Mouse (Mus musculus) forebrain, embryonic 12.5 days (tissue): Measurements from ENCODE around the gene Supt7l. TPM values are rescaled to one million over a fixed set of nuclear protein-coding genes. Genes with fewer than 3 reads are reported as not detected.

Experiments
- ATAC-seq: fragments of 200-750 bp; cut with Nextera tagmentation; 2 replicates; pipeline ENCODE4 v1.8.0; 2017; ENCODE audit warnings: moderate TSS enrichment; ENCODE audit not compliant: low FRiP score
- H3K27ac ChIP-seq: fragments of 300-500 bp; sonication (generic); 2 replicates; pipeline ENCODE4 v1.5.1; 2016; ENCODE audit warnings: mild to moderate bottlenecking
- H3K27me3 ChIP-seq: fragments of 300-500 bp; sonication (generic); 2 replicates; pipeline ENCODE4 v1.6.1; 2016; ENCODE audit warnings: mild to moderate bottlenecking
- H3K36me3 ChIP-seq: fragments of 300-500 bp; sonication (generic); replicated peaks from 2 replicates; pipeline ENCODE4 v1.6.1; 2016; ENCODE audit warnings: mild to moderate bottlenecking
- H3K4me1 ChIP-seq: fragments of 300-500 bp; sonication (generic); 2 replicates; pipeline ENCODE4 v1.6.1; 2016
- H3K4me2 ChIP-seq: fragments of 300-500 bp; sonication (generic); 2 replicates; pipeline ENCODE4 v1.6.1; 2016; ENCODE audit warnings: mild to moderate bottlenecking, moderate library complexity
- H3K4me3 ChIP-seq: fragments of 300-500 bp; sonication (generic); replicated peaks from 2 replicates; pipeline ENCODE4 v1.5.1; 2016; ENCODE audit warnings: mild to moderate bottlenecking
- H3K9ac ChIP-seq: fragments of 300-500 bp; sonication (generic); 2 replicates; pipeline ENCODE4 v1.6.1; 2016; ENCODE audit warnings: mild to moderate bottlenecking
- H3K9me3 ChIP-seq: fragments of 300-500 bp; sonication (generic); 2 replicates; pipeline ENCODE4 v1.6.1; 2016
- WGBS: fragments of 180-500 bp; shearing (Covaris S2); methylation state at CpG from one replicate; pipeline ENCODE4 v1.1.7; 2016; 5-methylcytosine and 5-hydroxymethylcytosine counted together
- polyA plus RNA-seq: library from polyadenylated mRNA; unstranded; fragments of >200 nt; fragmentation: Nextera tagmentation; extraction: Ambion mirVana; gene quantifications from 2 replicates; pipeline ENCODE4 v1.2.1, GENCODE M21; 2016

Gene Supt7l
- polyA plus RNA-seq, 1 experiment from 2014 or later: 29.8 TPM

DNA sequence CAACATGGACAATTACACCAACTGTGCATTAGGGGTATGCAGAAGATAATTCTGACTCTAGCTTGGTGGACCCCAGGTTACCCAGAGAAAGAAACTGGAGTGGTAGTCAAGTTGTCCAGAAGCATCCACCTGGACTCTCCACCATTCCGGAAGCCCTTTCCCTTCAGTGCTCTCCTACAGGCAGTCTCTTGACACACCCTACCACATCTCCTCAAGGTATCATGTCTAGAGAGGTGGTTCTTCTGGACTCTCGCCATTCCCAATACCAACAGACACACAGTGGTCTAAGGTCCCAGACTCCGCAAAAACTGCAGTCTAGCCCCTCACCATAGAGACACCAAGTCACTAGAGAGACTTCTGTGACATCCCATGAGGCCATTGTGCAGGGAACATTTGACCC is 42.2 kb downstream of the Supt7l start, which contains the start of gene 4930548H24Rik:
Gene 4930548H24Rik (plus strand): TSS at position 301 of the 400 bp plus-strand sequence.
- peaks cover 22% of the 10 kb centered on the region for H3K36me3 ChIP-seq
- H3K9ac ChIP-seq: no peak within 1 kb of the TSS
- whole genome bisulfite sequencing: 96% methylated on average over 3 of the region's 3 CpGs
- no peaks in the 10 kb centered on the region for H3K27me3 ChIP-seq
- H3K4me3 ChIP-seq: no peak within 1 kb of the TSS
- H3K9me3 ChIP-seq: no peaks in the 10 kb centered on the region
- no peak within 1 kb of the TSS for H3K4me2 ChIP-seq
- ATAC-seq: no peak
- no peak within 1 kb of the TSS for H3K27ac ChIP-seq
- H3K4me1 ChIP-seq: no peaks in the 10 kb centered on the region

DNA sequence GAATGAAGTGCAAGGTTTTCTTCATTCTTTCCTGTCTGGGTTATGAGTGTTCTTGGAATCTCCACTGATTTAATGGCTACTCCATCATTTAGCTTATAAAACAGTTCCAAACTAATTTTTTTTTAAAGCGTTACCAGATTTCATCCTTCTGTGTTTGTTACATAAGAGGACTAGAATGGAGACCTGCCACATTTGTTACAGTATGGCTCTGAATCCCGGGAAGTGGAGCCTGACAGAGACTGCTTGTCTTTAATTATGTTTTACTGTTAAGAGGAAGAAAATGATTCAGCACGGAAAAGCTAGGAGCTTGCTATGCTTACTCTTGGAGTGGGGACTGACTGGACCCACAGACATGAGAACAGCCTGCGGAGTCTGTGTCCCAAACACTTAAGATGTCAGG is 47.1 kb downstream of the Supt7l start:
- no peaks in the 10 kb centered on the region for H3K9me3 ChIP-seq
- 97% methylated on average over 4 of the region's 4 CpGs for WGBS
- H3K36me3 ChIP-seq: peaks cover 71% of the 10 kb centered on the region
- H3K4me3 ChIP-seq: no peak overlapping the region
- no peaks in the 10 kb centered on the region for H3K27me3 ChIP-seq
- no peak for ATAC-seq
- no peak overlapping the region for H3K4me2 ChIP-seq
- H3K4me1 ChIP-seq: no peaks in the 10 kb centered on the region
- no peak overlapping the region for H3K27ac ChIP-seq
- no peak overlapping the region for H3K9ac ChIP-seq

DNA sequence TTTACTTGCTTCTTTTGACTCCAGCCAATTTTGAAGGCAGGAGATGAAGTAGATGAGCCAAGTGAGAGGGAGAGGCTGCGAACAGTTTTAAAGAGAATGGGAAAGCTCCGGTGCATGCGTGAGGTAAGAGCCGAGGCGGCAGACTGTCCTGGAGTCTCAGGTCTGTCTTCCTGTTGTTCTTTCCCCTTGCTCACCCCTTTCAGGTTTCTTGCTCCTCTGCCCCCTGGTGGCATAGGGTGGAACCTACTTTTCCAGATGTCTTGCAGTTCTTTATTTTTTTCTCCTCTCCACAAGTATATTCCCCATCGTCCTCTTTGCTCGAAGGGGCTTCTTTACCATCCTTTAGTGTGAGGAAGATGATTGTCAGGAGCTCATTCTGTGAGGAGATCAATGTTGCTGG is 57.3 kb downstream of the Supt7l start:
- 76% methylated on average over 7 of the region's 7 CpGs for WGBS
- Histone ChIP-seq H3K27me3 (no peaks in the 10 kb centered on the region), H3K9me3 (no peaks in the 10 kb centered on the region), H3K4me2 (no peak overlapping the region), H3K27ac (no peak overlapping the region), H3K36me3 (peaks cover 92% of the 10 kb centered on the region), H3K4me1 (no peaks in the 10 kb centered on the region), H3K4me3 (no peak overlapping the region), H3K9ac (no peak overlapping the region)
- no peak for ATAC-seq

DNA sequence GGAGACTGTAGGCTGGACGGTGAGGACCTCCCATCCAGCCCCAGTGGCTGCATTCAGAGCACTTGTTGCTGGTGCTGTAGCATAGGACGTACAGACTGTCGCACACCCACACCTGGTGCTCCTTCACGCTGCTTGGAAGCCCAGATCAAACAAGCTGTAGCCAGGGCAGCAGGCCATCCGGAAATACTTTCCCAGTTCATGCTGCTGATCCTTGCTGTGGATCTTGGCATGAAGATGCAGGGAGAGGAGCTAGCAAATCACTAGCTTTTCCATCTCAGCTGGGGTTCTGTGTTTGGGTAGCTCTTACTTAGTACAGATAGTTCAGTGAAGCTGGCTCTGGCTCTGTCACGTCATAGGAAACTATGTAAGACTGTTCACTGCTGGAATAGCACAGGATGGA is 57.9 kb downstream of the Supt7l start:
- no peak for ATAC-seq
- Histone ChIP-seq H3K27me3 (no peaks in the 10 kb centered on the region), H3K27ac (no peak overlapping the region), H3K4me3 (no peak overlapping the region), H3K9me3 (no peaks in the 10 kb centered on the region), H3K36me3 (peaks cover 91% of the 10 kb centered on the region), H3K4me1 (no peaks in the 10 kb centered on the region), H3K9ac (no peak overlapping the region), H3K4me2 (no peak overlapping the region)
- 92% methylated on average over 6 of the region's 6 CpGs for WGBS

DNA sequence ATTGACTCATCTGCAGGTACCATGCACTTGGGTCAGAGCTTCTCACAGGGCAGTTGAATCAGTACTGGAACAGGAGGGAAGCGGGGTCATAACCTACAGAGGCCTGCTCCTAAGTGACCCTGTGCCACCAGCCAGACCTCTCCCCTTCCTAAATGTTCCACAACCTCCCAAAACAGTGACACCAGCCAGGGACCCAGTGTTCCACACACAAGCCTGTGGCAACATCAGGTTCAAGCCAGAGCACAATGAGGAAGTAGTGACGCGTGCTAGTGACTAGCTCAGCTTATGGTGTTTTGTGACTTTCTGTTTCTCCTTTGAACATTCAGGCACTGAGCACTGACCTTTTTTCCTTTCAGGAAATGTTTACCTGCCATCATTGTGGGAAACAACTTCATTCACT is 59.8 kb downstream of the Supt7l start:
- no peak overlapping the region for H3K4me3 ChIP-seq
- H3K9me3 ChIP-seq: no peaks in the 10 kb centered on the region
- no peaks in the 10 kb centered on the region for H3K27me3 ChIP-seq
- no peak overlapping the region for H3K9ac ChIP-seq
- no peaks in the 10 kb centered on the region for H3K4me1 ChIP-seq
- 96% methylated on average over 3 of the region's 3 CpGs for WGBS
- H3K4me2 ChIP-seq: no peak overlapping the region
- ATAC-seq: no peak
- no peak overlapping the region for H3K27ac ChIP-seq
- H3K36me3 ChIP-seq: peaks cover 74% of the 10 kb centered on the region

Other genes starting within 250 kb of the Supt7l start
- 46.1 and 47.8 TPM in 2 replicates for gene Ift172, start 236.7 kb downstream of the Supt7l start, polyA plus RNA-seq
- 62.2 and 66.3 TPM in 2 replicates for gene Fndc4, start 231.7 kb downstream of the Supt7l start, polyA plus RNA-seq
- 0.24 TPM in 1 of 2 replicates, not detected in the other for gene Gckr, start 230.4 kb downstream of the Supt7l start, polyA plus RNA-seq
- gene Zfp512, start 75.4 kb downstream of the Supt7l start, polyA plus RNA-seq: 93.9 and 100 TPM in 2 replicates
- gene 4930548H24Rik, start 42.1 kb downstream of the Supt7l start, polyA plus RNA-seq: not detected in 2 replicates
- gene Gpn1, start 33.1 kb downstream of the Supt7l start, polyA plus RNA-seq: 78.7 and 79.3 TPM in 2 replicates
- gene Slc4a1ap, start 812 bp downstream of the Supt7l start, polyA plus RNA-seq: 33.6 and 34.0 TPM in 2 replicates
- 217 and 231 TPM in 2 replicates for gene Mrpl33, start 69.1 kb upstream of the Supt7l start, polyA plus RNA-seq
- 1.6 and 1.7 TPM in 2 replicates for gene Rbks, start 169.8 kb upstream of the Supt7l start, polyA plus RNA-seq
- 47.2 and 50.4 TPM in 2 replicates for gene Babam2, start 169.9 kb upstream of the Supt7l start, polyA plus RNA-seq